Mouse (Mus musculus) ES-E14 (cell line): ENCODE measurements around the gene Ywhab. TPM values are rescaled to one million over a fixed set of nuclear protein-coding genes. Genes with fewer than 3 reads are reported as not detected.

Experiments used
- DNase-seq: peaks from one replicate; pipeline ENCODE4 v3.0.0-alpha.2; 2013; ENCODE audit warnings: low read depth, low spot score
- H3K27ac ChIP-seq: 2 replicates; pipeline ENCODE4 v1.5.1; 2012; ENCODE audit warnings: low read depth, mild to moderate bottlenecking, low read length, moderate library complexity, mixed read lengths; ENCODE audit not compliant: poor library complexity, insufficient read depth, severe bottlenecking
- H3K36me3 ChIP-seq: 2 replicates; pipeline ENCODE4 v1.6.1; 2012; ENCODE audit warnings: mild to moderate bottlenecking, low read length, moderate library complexity, mixed read lengths; ENCODE audit not compliant: control insufficient read depth, poor library complexity, insufficient read depth, severe bottlenecking
- H3K4me1 ChIP-seq, 2 experiments: fragments of 150-350 bp in 1 of 2; sonication (generic) in 1 of 2; 2 replicates each; pipeline ENCODE4 v1.6.1; 2012; ENCODE audit warnings: low read length in 2 of 2, mild to moderate bottlenecking in 1 of 2, mixed read lengths in 1 of 2; ENCODE audit not compliant: control insufficient read depth in 2 of 2, insufficient read depth in 2 of 2, poor library complexity in 1 of 2
- H3K4me3 ChIP-seq, 2 experiments: fragments of 150-350 bp in 1 of 2; sonication (generic) in 1 of 2; 2 replicates each; pipeline ENCODE4 v1.5.1; 2012; ENCODE audit warnings: low read length in 2 of 2, low read depth in 1 of 2, mild to moderate bottlenecking in 1 of 2, mixed read lengths in 1 of 2; ENCODE audit not compliant: insufficient read depth in 1 of 2, poor library complexity in 1 of 2, severe bottlenecking in 1 of 2
- H3K9ac ChIP-seq: 2 replicates; pipeline ENCODE4 v1.6.1; 2012; ENCODE audit warnings: low read depth, mild to moderate bottlenecking, low read length, mixed read lengths; ENCODE audit not compliant: poor library complexity, insufficient read depth, severe bottlenecking
- H3K9me3 ChIP-seq: fragments of 150-350 bp; sonication (generic); 2 replicates; pipeline ENCODE4 v1.6.1; 2012; ENCODE audit warnings: low read depth, mild to moderate bottlenecking, low read length; ENCODE audit not compliant: control insufficient read depth, insufficient read depth
- CHD2 ChIP-seq: IDR thresholded peaks from 2 replicates; pipeline ENCODE4 v1.6.1; 2014; ENCODE audit warnings: mild to moderate bottlenecking, low read depth, low read length, inconsistent platforms
- HCFC1 ChIP-seq: IDR thresholded peaks from 2 replicates; pipeline ENCODE4 v1.6.1; 2012; ENCODE audit warnings: low read length, inconsistent platforms, borderline replicate concordance; ENCODE audit not compliant: insufficient read depth
- MAFK ChIP-seq: IDR thresholded peaks from 2 replicates; pipeline ENCODE4 v1.6.1; 2014; ENCODE audit warnings: mild to moderate bottlenecking, low read depth, low read length, inconsistent platforms; ENCODE audit not compliant: insufficient read depth
- ZC3H11A ChIP-seq: IDR thresholded peaks from 2 replicates; pipeline ENCODE4 v1.6.1; 2012; ENCODE audit warnings: low read depth, mild to moderate bottlenecking, inconsistent platforms, low read length, borderline replicate concordance
- ZNF384 ChIP-seq: IDR thresholded peaks from 2 replicates; pipeline ENCODE4 v1.6.1; 2012; ENCODE audit warnings: low read depth, low read length, inconsistent platforms
- in situ Hi-C, 2 experiments: fragments of 600-800 bp; cut with MboI; formaldehyde crosslinking; loops; one replicate each; pipeline ENCODE4 v1.15.1; 2025; ENCODE audit warnings: low sequenced_read_pairs in 2 of 2, inconsistent platforms in 1 of 2; ENCODE audit not compliant: unreplicated experiment in 2 of 2
- total RNA-seq: library from RNA; depleted of rRNA; stranded (reverse); fragments of 300-350 nt; gene quantifications from 2 replicates; pipeline ENCODE4 v1.2.3, GENCODE M21; 2012

The Ywhab gene
- total RNA-seq, 1 experiment = 65.9 TPM

GRCm38 (mm10) chr2:164036520-164037019, 41.8 kb downstream of the Ywhab start:
- H3K4me3 ChIP-seq = no peak overlapping the region
- peaks cover 0 to 2% of the 10 kb centered on the region in 2 experiments; a peak in 1 of 4 replicates for H3K4me1 ChIP-seq
- H3K9me3 ChIP-seq = no peaks in the 10 kb centered on the region
- H3K9ac ChIP-seq = no peak overlapping the region
- TF ChIP-seq MAFK (no peak), ZC3H11A (no peak), ZNF384 (no peak), HCFC1 (no peak), CHD2 (no peak)
- in situ Hi-C loops = no loop called here
- no peak overlapping the region for H3K27ac ChIP-seq
- DNase-seq = no peak
- H3K36me3 ChIP-seq = no peaks in the 10 kb centered on the region

DNA sequence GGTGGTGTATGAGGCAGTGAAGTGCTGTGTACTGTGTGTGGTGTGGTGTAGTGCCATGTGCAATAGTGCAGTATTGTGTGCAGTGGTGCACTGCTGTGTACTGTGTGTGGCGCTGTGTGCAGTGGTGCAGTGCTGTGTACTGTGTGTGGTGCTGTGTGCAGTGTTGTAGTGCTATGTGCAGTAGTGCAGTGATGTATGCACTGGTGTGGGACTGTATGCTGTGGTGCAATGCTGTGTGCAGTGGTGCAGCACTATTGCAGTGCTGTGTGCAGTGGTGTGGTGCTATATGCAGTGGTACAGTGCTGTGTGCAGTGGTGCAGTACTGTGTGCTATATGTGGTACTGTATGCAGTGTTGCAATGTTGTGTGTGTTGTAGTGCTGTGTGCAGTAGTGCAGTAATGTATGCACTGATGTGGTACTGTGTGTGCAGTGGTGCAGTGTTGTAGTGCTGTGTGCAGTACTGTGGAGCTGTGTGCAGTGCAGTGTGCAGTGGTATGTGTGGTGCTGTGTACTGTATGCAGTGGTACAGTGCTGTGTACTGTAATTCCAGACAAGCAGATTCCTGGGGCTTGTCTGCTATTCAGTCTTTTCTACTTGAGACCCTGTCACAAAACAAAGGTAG, 43.8 kb downstream of the Ywhab start:
- H3K9me3 ChIP-seq = no peaks in the 10 kb centered on the region
- H3K27ac ChIP-seq = no peak overlapping the region
- no peak for DNase-seq
- no peak overlapping the region for H3K9ac ChIP-seq
- H3K4me3 ChIP-seq = no peak overlapping the region
- in situ Hi-C loops = no loop called here
- H3K36me3 ChIP-seq = no peaks in the 10 kb centered on the region
- no peaks in the 10 kb centered on the region for H3K4me1 ChIP-seq
- TF ChIP-seq ZNF384 = no peak
- no peak for TF ChIP-seq CHD2
- no peak for TF ChIP-seq ZC3H11A
- no peak for TF ChIP-seq MAFK
- no peak for TF ChIP-seq HCFC1

DNA sequence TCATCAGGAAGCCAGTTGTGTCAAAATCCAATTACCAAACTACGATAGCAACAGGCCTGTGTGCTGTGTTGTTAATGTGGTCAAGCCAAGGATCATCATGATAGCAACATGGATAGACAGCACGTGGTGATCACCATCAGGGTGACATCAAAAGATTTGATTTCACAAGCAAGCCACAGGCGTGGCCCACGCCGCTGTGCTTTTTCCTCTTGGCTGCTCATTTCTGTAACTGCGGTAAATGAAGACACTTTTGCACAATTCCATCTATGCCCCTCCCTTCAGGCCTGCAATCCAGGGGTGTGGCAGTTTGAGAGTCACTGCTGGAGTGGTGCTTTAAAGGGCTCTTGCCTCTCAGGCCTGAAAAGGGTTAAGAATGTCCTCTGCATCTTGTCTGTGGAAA, 46.2 kb downstream of the Ywhab start:
- Histone ChIP-seq H3K9me3 (no peaks in the 10 kb centered on the region), H3K4me1 (0 out of 4 replicates have a peak, but pooled peaks cover 0 to 2% of the 10 kb centered on the region in 2 experiments), H3K36me3 (no peaks in the 10 kb centered on the region), H3K9ac (no peak overlapping the region), H3K4me3 (no peak overlapping the region), H3K27ac (no peak overlapping the region)
- in situ Hi-C loops = no loop called here
- TF ChIP-seq ZC3H11A = no peak
- no peak for TF ChIP-seq MAFK
- TF ChIP-seq ZNF384 = no peak
- TF ChIP-seq CHD2 = no peak
- no peak for TF ChIP-seq HCFC1
- no peak for DNase-seq

- H3K36me3 ChIP-seq = no peaks in the 10 kb centered on the region
- H3K4me3 ChIP-seq = no peak overlapping the region
- no peak overlapping the region for H3K27ac ChIP-seq
- H3K9me3 ChIP-seq = no peaks in the 10 kb centered on the region
- TF ChIP-seq CHD2 = no peak
- TF ChIP-seq MAFK = no peak
- TF ChIP-seq ZC3H11A = no peak
- no peak for TF ChIP-seq ZNF384
- no peak for TF ChIP-seq HCFC1
- no peak for DNase-seq
- H3K9ac ChIP-seq = no peak overlapping the region
- in situ Hi-C loops = no loop called here
- H3K4me1 ChIP-seq = 0 out of 4 replicates have a peak, but pooled peaks cover 0 to 2% of the 10 kb centered on the region in 2 experiments
These were observed 46.8 kb downstream of the Ywhab start for GRCm38 (mm10) chr2:164041523-164041922.
